Mouse (Mus musculus): ENCODE data around the gene Arpc1b.
"Not testable (repeated sequence)": the region's sequence is repeated elsewhere in the genome, so short reads cannot be mapped to it uniquely, and the experiment has no call there.

GRCm38 (mm10) chr5:145083201-145083600 lies 30.8 kb upstream of the Arpc1b start:
- not testable (repeated sequence) for TF ChIP-seq POLR2A (IDR thresholded peaks at IDR 0.05; ENCODE audit: control insufficient read depth, extremely low read depth, insufficient read depth, low read length, poor library complexity); CTCF (IDR thresholded peaks at IDR 0.05; ENCODE audit: borderline replicate concordance, control insufficient read depth, extremely low read depth, insufficient read depth, low read length, poor library complexity)
